Mouse (Mus musculus): ENCODE measurements around the gene Ndufaf2.
A peak's percentile ranks its signal among the peaks of the same experiment; 100 is the strongest.

Ndufaf2 gene

GRCm38 (mm10) chr13:108158465-108159240, at the start of gene Ndufaf2, which contains the start of gene Ercc8:
Gene Ndufaf2 (minus strand): TSS chr13:108158623.
Gene Ercc8 (plus strand): TSS chr13:108158731.
- peak; percentile 95 for DNase-seq (ENCODE audit: low read depth, low spot score)

GRCm38 (mm10) chr13:108208090-108208489, 49.7 kb upstream of the Ndufaf2 start:
- DNase-seq (ENCODE audit: low read depth, low spot score) = no peak

- no peak for DNase-seq (ENCODE audit: low read depth, low spot score)
Observed at GRCm38 (mm10) chr13:108207447-108207846, 49.0 kb upstream of the Ndufaf2 start.

- no peak for DNase-seq (ENCODE audit: low read depth, low spot score)
Observed at GRCm38 (mm10) chr13:108204857-108205256, 46.4 kb upstream of the Ndufaf2 start.

- no peak for DNase-seq (ENCODE audit: low read depth, low spot score)
Observed at GRCm38 (mm10) chr13:108195474-108195873, 37.1 kb upstream of the Ndufaf2 start.

- peak; percentile 10 for DNase-seq (ENCODE audit: low read depth, low spot score)
Observed at GRCm38 (mm10) chr13:108191074-108191720, 32.8 kb upstream of the Ndufaf2 start.

GRCm38 (mm10) chr13:108187994-108188393, 29.6 kb upstream of the Ndufaf2 start:
- DNase-seq (ENCODE audit: low read depth, low spot score) = no peak

GRCm38 (mm10) chr13:108185530-108185929, 27.1 kb upstream of the Ndufaf2 start:
- DNase-seq (ENCODE audit: low read depth, low spot score) = no peak

GRCm38 (mm10) chr13:108184743-108185255, 26.4 kb upstream of the Ndufaf2 start:
- no peak for DNase-seq (ENCODE audit: low read depth, low spot score)

- no peak for DNase-seq (ENCODE audit: low read depth, low spot score)
Observed at GRCm38 (mm10) chr13:108180821-108181220, 22.4 kb upstream of the Ndufaf2 start.

- no peak for DNase-seq (ENCODE audit: low read depth, low spot score)
Observed at GRCm38 (mm10) chr13:108179618-108180017, 21.2 kb upstream of the Ndufaf2 start.

- DNase-seq (ENCODE audit: low read depth, low spot score) = no peak
Observed at GRCm38 (mm10) chr13:108170511-108170910, 12.1 kb upstream of the Ndufaf2 start.

GRCm38 (mm10) chr13:108170002-108170401, 11.6 kb upstream of the Ndufaf2 start:
- DNase-seq (ENCODE audit: low read depth, low spot score) = no peak

GRCm38 (mm10) chr13:108164621-108165020, 6.2 kb upstream of the Ndufaf2 start:
- no peak for DNase-seq (ENCODE audit: low read depth, low spot score)

- DNase-seq (ENCODE audit: low read depth, low spot score) = no peak
Observed at GRCm38 (mm10) chr13:108163912-108164311, 5.5 kb upstream of the Ndufaf2 start.

- DNase-seq (ENCODE audit: low read depth, low spot score) = no peak
Observed at GRCm38 (mm10) chr13:108159963-108160362, 1.5 kb upstream of the Ndufaf2 start.

GRCm38 (mm10) chr13:108159241-108159575, 785 bp upstream of the Ndufaf2 start:
- DNase-seq (ENCODE audit: low read depth, low spot score) = no peak

GRCm38 (mm10) chr13:108157732-108158464, 525 bp downstream of the Ndufaf2 start:
- peak; percentile 5 for DNase-seq (ENCODE audit: low read depth, low spot score)

- DNase-seq (ENCODE audit: low read depth, low spot score) = no peak
Observed at GRCm38 (mm10) chr13:108157156-108157555, 1.3 kb downstream of the Ndufaf2 start.

- DNase-seq (ENCODE audit: low read depth, low spot score) = peak; percentile 31
Observed at GRCm38 (mm10) chr13:108152650-108153372, 5.6 kb downstream of the Ndufaf2 start.

GRCm38 (mm10) chr13:108151782-108152181, 6.6 kb downstream of the Ndufaf2 start:
- DNase-seq (ENCODE audit: low read depth, low spot score) = no peak
